10 mouse cellular contexts compared by ENCODE assay signal in the genomic region with DNA sequence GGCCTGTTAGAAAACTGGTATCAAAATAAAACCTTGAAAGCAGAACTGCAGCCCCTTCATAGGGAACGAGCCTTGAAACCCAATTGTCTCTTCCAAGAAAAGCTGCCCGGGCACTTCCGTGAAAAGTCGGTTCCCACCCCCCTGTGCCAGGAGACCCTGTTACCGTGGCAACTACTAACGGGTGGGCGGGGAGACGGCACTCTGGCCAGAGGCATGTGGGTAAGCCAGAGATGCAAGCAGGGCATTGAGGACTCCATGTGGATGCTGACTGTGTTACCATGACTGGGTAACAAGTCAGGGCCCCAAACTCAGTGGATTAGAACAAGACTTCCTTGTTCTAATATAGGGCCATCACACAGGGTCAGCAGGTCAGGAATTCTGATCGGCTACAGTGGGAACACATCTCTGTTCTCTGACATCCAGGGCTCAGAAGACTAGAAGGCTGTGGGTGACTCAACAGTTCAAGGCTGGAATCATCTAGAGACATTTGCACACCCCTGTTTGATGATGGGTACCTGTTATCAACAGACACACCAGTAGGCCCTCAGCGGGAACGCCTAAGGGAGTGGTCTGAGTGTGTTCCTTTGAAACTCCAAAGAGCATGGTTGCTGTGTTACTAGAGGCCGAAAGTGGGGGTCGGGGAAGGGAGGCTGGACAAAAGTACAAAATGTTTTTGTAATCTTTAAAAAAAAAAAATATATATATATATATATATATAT.
DNase-seq lines count a peak whose midpoint lies in the region; ATAC-seq lines count a peak whose summit lies in the region.
"Had no signal": no experiment of that assay in that cellular context is flagged by ENCODE, and none has a peak within 500 bp of the region (broad histone marks: within the 10 kb centered on the region; RNA-seq: fewer than 3 reads in every experiment).

No protein-coding gene starts in this region.

- no peak overlapping the region for H3K4me2 ChIP-seq in limb, embryonic 11.5 days (ENCODE audit: low read depth, severe bottlenecking)
- H3K4me2 ChIP-seq in neural tube, embryonic 12.5 days (replicated peaks): no peak overlapping the region; the same call in 1 of the 2 replicates
- H3K4me2 ChIP-seq: limb, embryonic 12.5 days had no signal

- peak; percentile 27 to 55 for DNase-seq in left cerebral cortex, postnatal 10 days (ENCODE audit: extremely low spot score in 1 of 2, low spot score in 2 of 2)
- DNase-seq in left cerebral cortex, postnatal 25 days (ENCODE audit: low spot score in 2 of 2): no peak
- DNase-seq in forebrain, embryonic 10.5 days (ENCODE audit: extremely low spot score, low spot score): peak; percentile 63
- peak; percentile 59 for DNase-seq in limb, embryonic 11.5 days (ENCODE audit: low spot score)
- DNase-seq in gastrocnemius, postnatal 4 days (ENCODE audit: low spot score in 2 of 2): no peak
- DNase-seq in urinary bladder, postnatal 10 days (ENCODE audit: low spot score): no peak
- no peak for DNase-seq in ovary, postnatal 10 days (ENCODE audit: low spot score)

- 0 out of 2 replicates have a peak, but pooled peaks cover 5% of the 10 kb centered on the region for H3K27me3 ChIP-seq in forebrain, embryonic 10.5 days (ENCODE audit: poor library complexity, severe bottlenecking)
- H3K27me3 ChIP-seq in limb, embryonic 11.5 days (ENCODE audit: control insufficient read depth, insufficient read depth, low read length): no peaks in the 10 kb centered on the region
- H3K27me3 ChIP-seq in neural tube, embryonic 12.5 days (replicated peaks): no peaks in the 10 kb centered on the region

- peak overlapping the region; percentile 44; the same call in 1 of the 2 replicates for H3K27ac ChIP-seq in forebrain, embryonic 10.5 days
- no peak overlapping the region for H3K27ac ChIP-seq in limb, embryonic 11.5 days (replicated peaks; ENCODE audit: low read depth, low read length)
- no peak overlapping the region for H3K27ac ChIP-seq in neural tube, embryonic 12.5 days
- H3K27ac ChIP-seq: limb, embryonic 12.5 days had no signal

- no peak overlapping the region for H3K9ac ChIP-seq in limb, embryonic 11.5 days (ENCODE audit: low read length)
- no peak overlapping the region for H3K9ac ChIP-seq in neural tube, embryonic 12.5 days
- H3K9ac ChIP-seq: limb, embryonic 12.5 days had no signal

- no peak overlapping the region; the same call in 1 of the 2 replicates for H3K4me3 ChIP-seq in forebrain, embryonic 10.5 days
- H3K4me3 ChIP-seq in limb, embryonic 11.5 days (ENCODE audit: low read depth, low read length): no peak overlapping the region
- no peak overlapping the region for H3K4me3 ChIP-seq in neural tube, embryonic 12.5 days
- H3K4me3 ChIP-seq: limb, embryonic 12.5 days had no signal

- intact Hi-C loops in left cerebral cortex, postnatal 10 days (cut with DNase I): no loop called here
- intact Hi-C loops in left cerebral cortex, postnatal 25 days (cut with DNase I): no loop called here

- no peaks in the 10 kb centered on the region for H3K36me3 ChIP-seq in forebrain, embryonic 10.5 days (replicated peaks)
- H3K36me3 ChIP-seq in limb, embryonic 11.5 days (ENCODE audit: control insufficient read depth, insufficient read depth, low read length): no peaks in the 10 kb centered on the region
- H3K36me3 ChIP-seq in neural tube, embryonic 12.5 days: no peaks in the 10 kb centered on the region
- H3K36me3 ChIP-seq: limb, embryonic 12.5 days had no signal

- ATAC-seq in limb, embryonic 11.5 days (ENCODE audit: insufficient number of reproducible peaks, low FRiP score, low TSS enrichment, low read depth): no peak
- peak; percentile 82 for ATAC-seq in neural tube, embryonic 12.5 days (ENCODE audit: low FRiP score, low read depth)
- ATAC-seq: intestine, postnatal 0 days had no signal

- 46% methylated on average over 13 of the region's 13 CpGs for WGBS in forebrain, embryonic 10.5 days
- WGBS in limb, embryonic 11.5 days: 54% methylated on average over 13 of the region's 13 CpGs
- WGBS in neural tube, embryonic 12.5 days: 38% methylated on average over 13 of the region's 13 CpGs

- peaks cover 21% of the 10 kb centered on the region for H3K4me1 ChIP-seq in forebrain, embryonic 10.5 days
- peaks cover 5% of the 10 kb centered on the region; the same call in 1 of the 2 replicates for H3K4me1 ChIP-seq in limb, embryonic 11.5 days (ENCODE audit: control insufficient read depth, insufficient read depth, low read length)
- H3K4me1 ChIP-seq in neural tube, embryonic 12.5 days: peaks cover 28% of the 10 kb centered on the region

- H3K9me3 ChIP-seq in forebrain, embryonic 10.5 days: no peaks in the 10 kb centered on the region
- H3K9me3 ChIP-seq in limb, embryonic 11.5 days (ENCODE audit: control insufficient read depth, low read length): no peaks in the 10 kb centered on the region
- no peaks in the 10 kb centered on the region for H3K9me3 ChIP-seq in neural tube, embryonic 12.5 days
- H3K9me3 ChIP-seq: limb, embryonic 12.5 days had no signal

Comparison
In these comparisons a context has a peak if more than half of its experiments do, and no peak if none do; other contexts are left out.
1. DNase-seq: peak in left cerebral cortex, postnatal 10 days (2 of 2), forebrain, embryonic 10.5 days (single experiment) and limb, embryonic 11.5 days (single experiment); none in left cerebral cortex, postnatal 25 days (0 of 2), gastrocnemius, postnatal 4 days (0 of 2), urinary bladder, postnatal 10 days (single experiment) and ovary, postnatal 10 days (single experiment).